Mouse (Mus musculus) MEL (cell line): ENCODE measurements around the gene Acot11. TPM values are rescaled to one million over a fixed set of nuclear protein-coding genes. Genes with fewer than 3 reads are reported as not detected.

ENCODE experiments used
- DNase-seq: peaks from one replicate; pipeline ENCODE4 v3.0.0; 2011; ENCODE audit warnings: low read depth, low spot score
- H3K27ac ChIP-seq: 2 replicates; pipeline ENCODE4 v1.5.1; 2012; ENCODE audit warnings: low read depth, mild to moderate bottlenecking, control low read depth, low read length, moderate library complexity; ENCODE audit not compliant: control insufficient read depth
- H3K27me3 ChIP-seq, 2 experiments: fragments of 150-350 bp in 1 of 2; sonication (generic) in 1 of 2; 2 replicates each; pipeline ENCODE4 v1.6.1; 2012; ENCODE audit warnings: low read length in 2 of 2, mild to moderate bottlenecking in 2 of 2, improper control_type of control experiment in 1 of 2, moderate library complexity in 1 of 2; ENCODE audit not compliant: insufficient read depth in 2 of 2, control insufficient read depth in 1 of 2
- H3K36me3 ChIP-seq, 2 experiments: 2 replicates each; pipeline ENCODE4 v1.6.1; 2012 to 2014; ENCODE audit warnings: low read length in 2 of 2, improper control_type of control experiment in 1 of 2, inconsistent platforms in 1 of 2, mild to moderate bottlenecking in 1 of 2; ENCODE audit not compliant: insufficient read depth in 2 of 2, control insufficient read depth in 1 of 2
- H3K4me1 ChIP-seq, 2 experiments: fragments of 150-350 bp in 1 of 2; sonication (generic) in 1 of 2; 2 replicates each; pipeline ENCODE4 v1.6.1; 2012; ENCODE audit warnings: low read length in 2 of 2, improper control_type of control experiment in 1 of 2, mild to moderate bottlenecking in 1 of 2; ENCODE audit not compliant: insufficient read depth in 2 of 2, control insufficient read depth in 1 of 2
- H3K4me3 ChIP-seq, 2 experiments: fragments of 150-350 bp in 1 of 2; sonication (generic) in 1 of 2; 2 replicates each; pipeline ENCODE4 v1.5.1; 2012; ENCODE audit warnings: low read depth in 2 of 2, low read length in 2 of 2, mild to moderate bottlenecking in 2 of 2, moderate library complexity in 2 of 2, control low read depth in 1 of 2, improper control_type of control experiment in 1 of 2; ENCODE audit not compliant: control insufficient read depth in 1 of 2, insufficient read depth in 1 of 2
- H3K79me2 ChIP-seq: 2 replicates; pipeline ENCODE4 v1.6.1; 2012; ENCODE audit warnings: mild to moderate bottlenecking, low read length, moderate library complexity; ENCODE audit not compliant: control insufficient read depth, poor library complexity, insufficient read depth
- H3K9ac ChIP-seq: 2 replicates; pipeline ENCODE4 v1.6.1; 2012; ENCODE audit warnings: low read depth, mild to moderate bottlenecking, control low read depth, low read length, moderate library complexity; ENCODE audit not compliant: control insufficient read depth, poor library complexity, severe bottlenecking
- H3K9me3 ChIP-seq: fragments of 150-350 bp; sonication (generic); replicated peaks from 2 replicates; pipeline ENCODE4 v1.6.1; 2012; ENCODE audit warnings: mild to moderate bottlenecking, low read length, improper control_type of control experiment, moderate library complexity; ENCODE audit not compliant: insufficient read depth
- BHLHE40 ChIP-seq: IDR thresholded peaks from 2 replicates; pipeline ENCODE4 v1.6.1; 2012; ENCODE audit warnings: low read depth, mild to moderate bottlenecking, inconsistent platforms, low read length, improper control_type of control experiment, borderline replicate concordance
- E2F4 ChIP-seq: IDR thresholded peaks from 2 replicates; pipeline ENCODE4 v1.6.1; 2011; ENCODE audit warnings: low read depth, low read length, improper control_type of control experiment, borderline replicate concordance
- EP300 ChIP-seq, 2 experiments: IDR thresholded peaks; 2 replicates each; pipeline ENCODE4 v1.6.1; 2011; ENCODE audit warnings: improper control_type of control experiment in 2 of 2, low read length in 2 of 2, low read depth in 1 of 2, mild to moderate bottlenecking in 1 of 2
- ETS1 ChIP-seq: IDR thresholded peaks from 2 replicates; pipeline ENCODE4 v1.6.1; 2012; ENCODE audit warnings: low read depth, mild to moderate bottlenecking, inconsistent platforms, low read length, improper control_type of control experiment, moderate library complexity
- GABPA ChIP-seq: IDR thresholded peaks from 2 replicates; pipeline ENCODE4 v1.6.1; 2012; ENCODE audit warnings: low read depth, mild to moderate bottlenecking, inconsistent platforms, low read length, improper control_type of control experiment, moderate library complexity
- HCFC1 ChIP-seq: IDR thresholded peaks from 2 replicates; pipeline ENCODE4 v1.6.1; 2012; ENCODE audit warnings: low read depth, mild to moderate bottlenecking, inconsistent platforms, low read length, improper control_type of control experiment, moderate library complexity
- KAT2A ChIP-seq: conservative IDR thresholded peaks from 2 replicates; pipeline ENCODE4 v1.6.1; 2012; ENCODE audit warnings: low read depth, low read length, improper control_type of control experiment, inconsistent platforms
- MAFK ChIP-seq: IDR thresholded peaks from 2 replicates; pipeline ENCODE4 v1.6.1; 2011; ENCODE audit warnings: low read depth, mild to moderate bottlenecking, low read length, improper control_type of control experiment, borderline replicate concordance
- MAZ ChIP-seq: IDR thresholded peaks from 2 replicates; pipeline ENCODE4 v1.6.1; 2012; ENCODE audit warnings: low read depth, mild to moderate bottlenecking, inconsistent platforms, low read length, improper control_type of control experiment
- MYB ChIP-seq: IDR thresholded peaks from 2 replicates; pipeline ENCODE4 v1.6.1; 2011; ENCODE audit warnings: mild to moderate bottlenecking, low read depth, low read length, improper control_type of control experiment
- NELFE ChIP-seq: IDR thresholded peaks from 2 replicates; pipeline ENCODE4 v1.6.1; 2011; ENCODE audit warnings: low read depth, low read length, improper control_type of control experiment
- POLR2A ChIP-seq, 2 experiments: IDR thresholded peaks; 2 replicates each; pipeline ENCODE4 v1.6.1; 2011 to 2012; ENCODE audit warnings: low read length in 2 of 2, mild to moderate bottlenecking in 2 of 2, control low read depth in 1 of 2, improper control_type of control experiment in 1 of 2, low read depth in 1 of 2, moderate library complexity in 1 of 2; ENCODE audit not compliant: control insufficient read depth in 1 of 2, insufficient read depth in 1 of 2, poor library complexity in 1 of 2
- POLR2AphosphoS2 ChIP-seq: IDR thresholded peaks from 2 replicates; pipeline ENCODE4 v1.6.1; 2011; ENCODE audit warnings: low read length, improper control_type of control experiment
- POLR2AphosphoS5 ChIP-seq: IDR thresholded peaks from 2 replicates; pipeline ENCODE4 v1.6.1; 2012; ENCODE audit warnings: low read depth, borderline replicate concordance, mild to moderate bottlenecking, inconsistent platforms, low read length, moderate library complexity, mixed read lengths
- RAD21 ChIP-seq: IDR thresholded peaks from 2 replicates; pipeline ENCODE4 v1.6.1; 2011; ENCODE audit warnings: mild to moderate bottlenecking, low read depth, low read length, improper control_type of control experiment
- RCOR1 ChIP-seq: IDR thresholded peaks from 2 replicates; pipeline ENCODE4 v1.6.1; 2012; ENCODE audit warnings: low read depth, mild to moderate bottlenecking, inconsistent platforms, low read length, improper control_type of control experiment
- SIN3A ChIP-seq: IDR thresholded peaks from 2 replicates; pipeline ENCODE4 v1.6.1; 2012; ENCODE audit warnings: low read length, improper control_type of control experiment, inconsistent platforms
- TBP ChIP-seq: IDR thresholded peaks from 2 replicates; pipeline ENCODE4 v1.8.0; 2011; ENCODE audit warnings: low read depth, low read length, improper control_type of control experiment
- TCF12 ChIP-seq: IDR thresholded peaks from 2 replicates; pipeline ENCODE4 v1.6.1; 2014; ENCODE audit warnings: low read depth, mild to moderate bottlenecking, inconsistent platforms, low read length, improper control_type of control experiment, moderate library complexity
- UBTF ChIP-seq: IDR thresholded peaks from 2 replicates; pipeline ENCODE4 v1.6.1; 2012; ENCODE audit warnings: low read depth, mild to moderate bottlenecking, inconsistent platforms, low read length, improper control_type of control experiment, moderate library complexity, borderline replicate concordance; ENCODE audit not compliant: insufficient read depth
- USF1 ChIP-seq: IDR thresholded peaks from 2 replicates; pipeline ENCODE4 v1.6.1; 2014; ENCODE audit warnings: low read depth, mild to moderate bottlenecking, inconsistent platforms, low read length, improper control_type of control experiment, moderate library complexity
- USF2 ChIP-seq, 2 experiments: IDR thresholded peaks; 2 replicates each; pipeline ENCODE4 v1.6.1; 2011 to 2012; ENCODE audit warnings: improper control_type of control experiment in 2 of 2, low read length in 2 of 2, borderline replicate concordance in 1 of 2, inconsistent platforms in 1 of 2, low read depth in 1 of 2, mild to moderate bottlenecking in 1 of 2; ENCODE audit not compliant: insufficient read depth in 1 of 2
- ZC3H11A ChIP-seq: IDR thresholded peaks from 2 replicates; pipeline ENCODE4 v1.6.1; 2012; ENCODE audit warnings: low read depth, mild to moderate bottlenecking, inconsistent platforms, low read length, improper control_type of control experiment
- ZKSCAN1 ChIP-seq: IDR thresholded peaks from 2 replicates; pipeline ENCODE4 v1.6.1; 2012; ENCODE audit warnings: low read depth, mild to moderate bottlenecking, inconsistent platforms, low read length, improper control_type of control experiment, moderate library complexity
- ZNF384 ChIP-seq: IDR thresholded peaks from 2 replicates; pipeline ENCODE4 v1.6.1; 2012; ENCODE audit warnings: low read depth, mild to moderate bottlenecking, inconsistent platforms, low read length, improper control_type of control experiment
- polyA plus RNA-seq, 2 experiments: library from polyadenylated mRNA; stranded (reverse) in 1 of 2; unstranded in 1 of 2; fragments of >175 nt in 1 of 2; fragments of >200 nt in 1 of 2; gene quantifications; 2 replicates each; pipeline versions ENCODE4 v1.2.1 to v1.2.4; 2012; ENCODE audit warnings: low replicate concordance in 2 of 2, low read depth in 1 of 2; ENCODE audit not compliant: insufficient read length in 2 of 2, insufficient read depth in 1 of 2, missing spikeins in 1 of 2
- total RNA-seq: library from RNA; depleted of rRNA; stranded (reverse); fragments of 300-350 nt; gene quantifications from 2 replicates; pipeline ENCODE4 v1.2.3, GENCODE M21; 2012

The Acot11 gene
- total and polyA plus RNA-seq, 3 experiments, result 1.5 to 2.5 TPM; not detected in 1

GRCm38 (mm10) chr4:106825229-106825628 is 20.4 kb upstream of the Acot11 start:
- no peak for DNase-seq
- H3K4me3 ChIP-seq, result no peak overlapping the region
- peaks cover 0 to 10% of the 10 kb centered on the region in 2 experiments; a peak in 2 of 4 replicates for H3K36me3 ChIP-seq
- H3K27ac ChIP-seq, result no peak overlapping the region
- no peaks in the 10 kb centered on the region for H3K79me2 ChIP-seq
- no peak overlapping the region for H3K9ac ChIP-seq
- peaks cover 6 to 21% of the 10 kb centered on the region in 2 experiments for H3K4me1 ChIP-seq
- H3K9me3 ChIP-seq, result no peaks in the 10 kb centered on the region
- H3K27me3 ChIP-seq, result no peaks in the 10 kb centered on the region; a peak in 1 of 4 replicates
- TF ChIP-seq HCFC1 (no peak), MAZ (no peak), RCOR1 (no peak), MAFK (no peak), UBTF (no peak), TCF12 (no peak), POLR2AphosphoS5 (no peak)

- Histone ChIP-seq H3K9ac (no peak overlapping the region), H3K4me1 (no peaks in the 10 kb centered on the region), H3K9me3 (no peaks in the 10 kb centered on the region), H3K36me3 (no peaks in the 10 kb centered on the region), H3K27me3 (no peaks in the 10 kb centered on the region; a peak in 1 of 4 replicates), H3K79me2 (no peaks in the 10 kb centered on the region), H3K27ac (no peak overlapping the region), H3K4me3 (no peak overlapping the region)
- DNase-seq, result no peak
- no peak for TF ChIP-seq MAFK
- no peak for TF ChIP-seq ETS1
- TF ChIP-seq RAD21, result no peak
- TF ChIP-seq RCOR1, result no peak
- TF ChIP-seq SIN3A, result no peak
- no peak for TF ChIP-seq POLR2A (IDR thresholded peaks at IDR 0.05; ENCODE audit: control insufficient read depth in 1 of 2, insufficient read depth in 1 of 2, low read depth in 1 of 2, low read length in 2 of 2, poor library complexity in 1 of 2)
- no peak for TF ChIP-seq GABPA
- no peak for TF ChIP-seq E2F4
- TF ChIP-seq MYB, result no peak
These were observed 14.6 kb upstream of the Acot11 start for GRCm38 (mm10) chr4:106819404-106819803.

GRCm38 (mm10) chr4:106818332-106818731 is 13.5 kb upstream of the Acot11 start:
- H3K79me2 ChIP-seq, result no peaks in the 10 kb centered on the region
- no peak for DNase-seq
- H3K36me3 ChIP-seq, result no peaks in the 10 kb centered on the region
- H3K4me1 ChIP-seq, result no peaks in the 10 kb centered on the region
- no peak overlapping the region for H3K4me3 ChIP-seq
- H3K9me3 ChIP-seq, result no peaks in the 10 kb centered on the region
- no peaks in the 10 kb centered on the region; a peak in 1 of 4 replicates for H3K27me3 ChIP-seq
- H3K9ac ChIP-seq, result no peak overlapping the region
- no peak overlapping the region for H3K27ac ChIP-seq
- no peak for TF ChIP-seq HCFC1
- no peak for TF ChIP-seq BHLHE40
- no peak for TF ChIP-seq TBP
- TF ChIP-seq KAT2A, result no peak
- no peak for TF ChIP-seq POLR2AphosphoS2
- TF ChIP-seq ZC3H11A, result no peak
- TF ChIP-seq EP300 (IDR thresholded peaks at IDR 0.05; ENCODE audit: low read depth in 1 of 2, low read length in 2 of 2), result no peak
- TF ChIP-seq RAD21, result no peak
- no peak for TF ChIP-seq POLR2A (IDR thresholded peaks at IDR 0.05; ENCODE audit: control insufficient read depth in 1 of 2, insufficient read depth in 1 of 2, low read depth in 1 of 2, low read length in 2 of 2, poor library complexity in 1 of 2)
- no peak for TF ChIP-seq MAFK
- TF ChIP-seq ETS1, result no peak
- no peak for TF ChIP-seq USF1
- TF ChIP-seq UBTF, result no peak
- no peak for TF ChIP-seq ZKSCAN1
- TF ChIP-seq USF2 (IDR thresholded peaks at IDR 0.05; ENCODE audit: borderline replicate concordance in 1 of 2, insufficient read depth in 1 of 2, low read depth in 1 of 2, low read length in 2 of 2), result no peak
- no peak for TF ChIP-seq NELFE
- no peak for TF ChIP-seq ZNF384
- TF ChIP-seq, all 39 proteins: peak for 0
